ENCODE assay signal across 8 mouse cellular contexts in genomic region chr14:57910501-57911068, GRCm38 (mm10). TPM values are rescaled to one million over a fixed set of nuclear protein-coding genes. Genes with fewer than 3 reads are reported as not detected.
DNase-seq lines count a peak whose midpoint lies in the region; ATAC-seq and TF ChIP-seq lines count a peak whose summit lies in the region.

No protein-coding gene starts in this region.

- H3K4me3 ChIP-seq in embryonic facial prominence, embryonic 10.5 days: peak overlapping the region; percentile 49
- H3K4me3 ChIP-seq in intestine, postnatal 0 days (ENCODE audit: low read depth, low read length): peak overlapping the region; percentile 26
- 0 out of 2 replicates have a peak overlapping the region, but pooled peaks have one; percentile 6 for H3K4me3 ChIP-seq in limb, embryonic 11.5 days (ENCODE audit: low read depth, low read length)
- peak overlapping the region; percentile 33 for H3K4me3 ChIP-seq in midbrain, embryonic 13.5 days (replicated peaks)
- peak overlapping the region; percentile 38 for H3K4me3 ChIP-seq in small intestine, adult 2 months (ENCODE audit: low read depth, low read length)

- H3K27ac ChIP-seq in embryonic facial prominence, embryonic 10.5 days (replicated peaks): peak overlapping the region; percentile 75
- peak overlapping the region; percentile 22; the same call in 1 of the 2 replicates for H3K27ac ChIP-seq in intestine, postnatal 0 days (ENCODE audit: low read depth, low read length)
- H3K27ac ChIP-seq in limb, embryonic 11.5 days (replicated peaks; ENCODE audit: low read depth, low read length): no peak overlapping the region
- peak overlapping the region; percentile 19; the same call in 1 of the 2 replicates for H3K27ac ChIP-seq in midbrain, embryonic 13.5 days
- H3K27ac ChIP-seq in small intestine, adult 2 months (ENCODE audit: insufficient read depth, low read depth, low read length): peak overlapping the region; percentile 58

- 22% methylated on average over 26 of the region's 26 CpGs for WGBS in embryonic facial prominence, embryonic 10.5 days
- 20% methylated on average over 26 of the region's 26 CpGs for WGBS in intestine, postnatal 0 days
- 24% methylated on average over 26 of the region's 26 CpGs for WGBS in limb, embryonic 11.5 days
- WGBS in midbrain, embryonic 13.5 days: 21% methylated on average over 26 of the region's 26 CpGs
- WGBS in small intestine, adult 2 months: 17% methylated on average over 26 of the region's 26 CpGs

- H3K9ac ChIP-seq in intestine, postnatal 0 days (ENCODE audit: low read depth, low read length): no peak overlapping the region
- peak overlapping the region; percentile 43; the same call in 1 of the 2 replicates for H3K9ac ChIP-seq in limb, embryonic 11.5 days (ENCODE audit: low read length)
- H3K9ac ChIP-seq in midbrain, embryonic 13.5 days (replicated peaks): peak overlapping the region; percentile 59

- H3K27me3 ChIP-seq in embryonic facial prominence, embryonic 10.5 days (replicated peaks; ENCODE audit: low read depth, poor library complexity, severe bottlenecking): no peaks in the 10 kb centered on the region
- H3K27me3 ChIP-seq in intestine, postnatal 0 days (replicated peaks; ENCODE audit: control insufficient read depth, insufficient read depth, low read length): no peaks in the 10 kb centered on the region
- H3K27me3 ChIP-seq in limb, embryonic 11.5 days (ENCODE audit: control insufficient read depth, insufficient read depth, low read length): no peaks in the 10 kb centered on the region
- H3K27me3 ChIP-seq in midbrain, embryonic 13.5 days: no peaks in the 10 kb centered on the region
- no peaks in the 10 kb centered on the region for H3K27me3 ChIP-seq in small intestine, adult 2 months (ENCODE audit: control insufficient read depth, insufficient read depth, low read length)

- no peaks in the 10 kb centered on the region for H3K9me3 ChIP-seq in embryonic facial prominence, embryonic 10.5 days
- H3K9me3 ChIP-seq in intestine, postnatal 0 days (ENCODE audit: control insufficient read depth): no peaks in the 10 kb centered on the region
- no peaks in the 10 kb centered on the region for H3K9me3 ChIP-seq in limb, embryonic 11.5 days (ENCODE audit: control insufficient read depth, low read length)
- no peaks in the 10 kb centered on the region for H3K9me3 ChIP-seq in midbrain, embryonic 13.5 days

- peak; percentile 88 for DNase-seq in layer of hippocampus, adult 11-12 months (ENCODE audit: low spot score)
- DNase-seq in layer of hippocampus, adult 9-10 months (ENCODE audit: low spot score): no peak
- DNase-seq in embryonic facial prominence, embryonic 10.5 days (ENCODE audit: low spot score): peak; percentile 87
- DNase-seq in limb, embryonic 11.5 days (ENCODE audit: low spot score): peak; percentile 89

- peak overlapping the region; percentile 60 for H3K4me2 ChIP-seq in intestine, postnatal 0 days (replicated peaks; ENCODE audit: low read depth)
- peak overlapping the region; percentile 34; the same call in 1 of the 2 replicates for H3K4me2 ChIP-seq in limb, embryonic 11.5 days (ENCODE audit: low read depth, severe bottlenecking)
- H3K4me2 ChIP-seq in midbrain, embryonic 13.5 days (replicated peaks): peak overlapping the region; percentile 59

- peak; percentile 90 for ATAC-seq in granulocyte monocyte progenitor cell, adult 5-6 weeks (replicated peaks; ENCODE audit: poor library complexity, severe bottlenecking)
- ATAC-seq in intestine, postnatal 0 days: peak; percentile 95
- peak; percentile 67; the same call in 1 of the 2 replicates for ATAC-seq in limb, embryonic 11.5 days (ENCODE audit: insufficient number of reproducible peaks, low FRiP score, low TSS enrichment, low read depth)
- ATAC-seq in midbrain, embryonic 13.5 days: peak; percentile 93

- peak; percentile 92 for TF ChIP-seq CTCF in intestine, postnatal 0 days (IDR thresholded peaks at IDR 0.05; ENCODE audit: low read depth)
- peak; percentile 82; the same call in 1 of the 2 replicates for TF ChIP-seq CTCF in small intestine, adult 2 months (IDR thresholded peaks at IDR 0.05; ENCODE audit: extremely low read depth, insufficient read length, insufficient replicate concordance, low read depth, low read length)

- peaks cover 5% of the 10 kb centered on the region; the same call in 1 of the 2 replicates for H3K4me1 ChIP-seq in embryonic facial prominence, embryonic 10.5 days
- H3K4me1 ChIP-seq in intestine, postnatal 0 days (replicated peaks; ENCODE audit: control insufficient read depth, insufficient read depth, low read length): no peaks in the 10 kb centered on the region
- no peaks in the 10 kb centered on the region for H3K4me1 ChIP-seq in limb, embryonic 11.5 days (ENCODE audit: control insufficient read depth, insufficient read depth, low read length)
- H3K4me1 ChIP-seq in midbrain, embryonic 13.5 days (replicated peaks): peaks cover 3% of the 10 kb centered on the region
- H3K4me1 ChIP-seq in small intestine, adult 2 months (ENCODE audit: control insufficient read depth, insufficient read depth, insufficient read length, low read length): peaks cover 5% of the 10 kb centered on the region; the same call in 1 of the 2 replicates

- peak; percentile 34; the same call in 1 of the 2 replicates for TF ChIP-seq POLR2A in small intestine, adult 2 months (IDR thresholded peaks at IDR 0.05; ENCODE audit: low read depth, low read length)

- H3K36me3 ChIP-seq in embryonic facial prominence, embryonic 10.5 days (replicated peaks): peaks cover 9% of the 10 kb centered on the region
- no peaks in the 10 kb centered on the region for H3K36me3 ChIP-seq in intestine, postnatal 0 days (ENCODE audit: control insufficient read depth, insufficient read depth)
- no peaks in the 10 kb centered on the region for H3K36me3 ChIP-seq in limb, embryonic 11.5 days (ENCODE audit: control insufficient read depth, insufficient read depth, low read length)
- peaks cover 5% of the 10 kb centered on the region for H3K36me3 ChIP-seq in midbrain, embryonic 13.5 days
- no peaks in the 10 kb centered on the region for H3K36me3 ChIP-seq in small intestine, adult 2 months (ENCODE audit: control insufficient read depth, insufficient read depth, low read length)

RNA-seq across cellular contexts. Expression of gene Zdhhc20, which starts 20.5 kb away (rescaled TPM):
- 52.6 and 59.1 TPM in 2 replicates for polyA plus RNA-seq in embryonic facial prominence, embryonic 10.5 days (2016; fragmentation: Nextera tagmentation; extraction: Ambion mirVana)
- 29.1 and 41.4 TPM in 2 replicates for total RNA-seq in granulocyte monocyte progenitor cell, adult 5-6 weeks (2014; fragmentation: Nextera tagmentation)
- 42.3 and 60.9 TPM in 2 replicates for total RNA-seq in granulocyte monocyte progenitor cell, adult 5-6 weeks (2017)
- 28.8 and 32.8 TPM in 2 replicates for polyA plus RNA-seq in intestine, postnatal 0 days (2015; fragmentation: Nextera tagmentation; extraction: Ambion mirVana)
- 61.6 and 63.5 TPM in 2 replicates for polyA plus RNA-seq in limb, embryonic 11.5 days (2014; fragmentation: Nextera tagmentation; extraction: Ambion mirVana)
- 43.9 and 50.3 TPM in 2 replicates for polyA plus RNA-seq in midbrain, embryonic 13.5 days (2015; fragmentation: Nextera tagmentation; extraction: Ambion mirVana)
- 0.85 and 2.0 TPM in 2 replicates for polyA plus RNA-seq in small intestine, adult 2 months (2012; rRNA removed)
